In the genomic region with DNA sequence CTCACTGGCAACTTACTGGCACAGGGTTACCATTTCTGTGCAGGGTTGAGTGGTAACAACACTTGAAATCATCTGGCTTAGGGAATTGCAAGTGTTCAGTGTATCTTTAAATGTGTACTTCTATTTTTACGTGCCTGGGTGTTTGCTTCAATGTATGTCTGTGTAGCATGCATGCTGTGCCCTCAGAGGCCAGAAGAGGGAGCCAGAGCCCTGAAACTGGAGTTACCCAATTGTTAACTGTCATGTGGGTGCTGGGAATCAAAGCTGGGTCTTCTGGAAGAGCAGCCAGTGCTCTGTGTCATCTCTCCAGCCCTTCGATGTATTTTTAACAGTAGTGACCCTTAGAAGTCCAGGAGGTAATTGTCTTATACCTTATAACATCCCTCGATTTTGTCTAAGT, we compare ENCODE assay signal across 21 mouse cellular contexts. TPM values are rescaled to one million over a fixed set of nuclear protein-coding genes. Genes with fewer than 3 reads are reported as not detected.
DNase-seq lines count a peak whose midpoint lies in the region; ATAC-seq and TF ChIP-seq lines count a peak whose summit lies in the region.
"Had no signal": no experiment of that assay in that cellular context is flagged by ENCODE, and none has a peak within 500 bp of the region (broad histone marks: within the 10 kb centered on the region; RNA-seq: fewer than 3 reads in every experiment).

No protein-coding gene starts in this region.

- no peaks in the 10 kb centered on the region for H3K4me1 ChIP-seq in kidney, postnatal 0 days (replicated peaks; ENCODE audit: insufficient read depth, low read length)
- H3K4me1 ChIP-seq in kidney, embryonic 15.5 days, result no peaks in the 10 kb centered on the region
- H3K4me1 ChIP-seq in testis, adult 2 months (ENCODE audit: control insufficient read depth, insufficient read depth, low read length), result no peaks in the 10 kb centered on the region
- H3K4me1 ChIP-seq: embryonic facial prominence, embryonic 15.5 days; heart, embryonic 10.5 days; hindbrain, embryonic 15.5 days; limb, embryonic 10.5 days; liver, embryonic 13.5 days had no signal

- TF ChIP-seq POLR2A in testis, adult 2 months (IDR thresholded peaks at IDR 0.05; ENCODE audit: control insufficient read depth, low read depth, low read length), result no peak

- H3K4me3 ChIP-seq in kidney, postnatal 0 days (replicated peaks; ENCODE audit: low read depth, low read length), result no peak overlapping the region
- no peak overlapping the region for H3K4me3 ChIP-seq in kidney, embryonic 15.5 days (replicated peaks)
- H3K4me3 ChIP-seq in testis, adult 2 months (ENCODE audit: control insufficient read depth, low read depth, low read length), result no peak overlapping the region
- H3K4me3 ChIP-seq: embryonic facial prominence, embryonic 15.5 days; heart, embryonic 10.5 days; hindbrain, embryonic 15.5 days; limb, embryonic 10.5 days; liver, embryonic 13.5 days had no signal

- H3K27ac ChIP-seq in kidney, postnatal 0 days, result no peak overlapping the region
- H3K27ac ChIP-seq in kidney, embryonic 15.5 days, result no peak overlapping the region
- no peak overlapping the region for H3K27ac ChIP-seq in testis, adult 2 months (ENCODE audit: control insufficient read depth, insufficient read depth, low read depth, low read length)
- H3K27ac ChIP-seq: embryonic facial prominence, embryonic 15.5 days; heart, embryonic 10.5 days; hindbrain, embryonic 15.5 days; limb, embryonic 10.5 days; liver, embryonic 13.5 days; macrophage had no signal

- H3K27me3 ChIP-seq in kidney, postnatal 0 days (ENCODE audit: insufficient read depth, low read length), result no peaks in the 10 kb centered on the region
- H3K27me3 ChIP-seq in kidney, embryonic 15.5 days, result no peaks in the 10 kb centered on the region
- H3K27me3 ChIP-seq in testis, adult 2 months (ENCODE audit: control insufficient read depth, insufficient read depth, low read length), result no peaks in the 10 kb centered on the region
- H3K27me3 ChIP-seq: embryonic facial prominence, embryonic 15.5 days; hindbrain, embryonic 15.5 days; liver, embryonic 13.5 days had no signal

- ATAC-seq in kidney, postnatal 0 days (replicated peaks; ENCODE audit: low FRiP score, low read depth), result no peak
- ATAC-seq in kidney, embryonic 15.5 days (replicated peaks; ENCODE audit: low FRiP score), result no peak
- ATAC-seq: forebrain, embryonic 16.5 days; midbrain, embryonic 16.5 days had no signal

- peak; percentile 12; the same call in 1 of the 2 replicates for TF ChIP-seq CTCF in kidney, postnatal 0 days (IDR thresholded peaks at IDR 0.05; ENCODE audit: low read depth)
- peak; percentile 38; the same call in 1 of the 2 replicates for TF ChIP-seq CTCF in testis, adult 2 months (IDR thresholded peaks at IDR 0.05; ENCODE audit: control insufficient read depth, insufficient read depth, insufficient replicate concordance, low read depth, low read length)

- 95% methylated on average over 3 of the region's 3 CpGs for WGBS in kidney, postnatal 0 days
- 94% methylated on average over 3 of the region's 3 CpGs for WGBS in kidney, embryonic 15.5 days

- no peak overlapping the region for H3K9ac ChIP-seq in kidney, postnatal 0 days (ENCODE audit: low read depth, low read length)
- H3K9ac ChIP-seq in kidney, embryonic 15.5 days, result no peak overlapping the region
- H3K9ac ChIP-seq: embryonic facial prominence, embryonic 15.5 days; hindbrain, embryonic 15.5 days; liver, embryonic 13.5 days had no signal

- no peak overlapping the region for H3K4me2 ChIP-seq in kidney, postnatal 0 days (ENCODE audit: low read length)
- no peak overlapping the region for H3K4me2 ChIP-seq in kidney, embryonic 15.5 days
- H3K4me2 ChIP-seq: embryonic facial prominence, embryonic 15.5 days; hindbrain, embryonic 15.5 days; liver, embryonic 13.5 days had no signal

- intact Hi-C loops in left cerebral cortex, postnatal 36 days (cut with DNase I), result no loop called here

- DNase-seq in kidney, postnatal 0 days (ENCODE audit: low spot score), result no peak
- DNase-seq in testis, postnatal 10 days (ENCODE audit: low spot score), result no peak
- peak; percentile 24 for DNase-seq in NIH3T3 (ENCODE audit: low read depth)
- DNase-seq in left cerebral cortex, postnatal 36 days (ENCODE audit: low spot score in 2 of 2), result no peak
- DNase-seq in frontal cortex, postnatal 14 days (ENCODE audit: low spot score in 2 of 2), result no peak
- DNase-seq: adrenal gland, postnatal 36 days; cerebellum, adult 9-10 months; gastrocnemius, postnatal 36 days; kidney, adult 11 months; kidney, postnatal 10 days; liver, embryonic 13.5 days; thymus, adult 18-20 months had no signal

- no peaks in the 10 kb centered on the region for H3K36me3 ChIP-seq in kidney, postnatal 0 days (ENCODE audit: insufficient read depth, low read length)
- no peaks in the 10 kb centered on the region for H3K36me3 ChIP-seq in kidney, embryonic 15.5 days
- H3K36me3 ChIP-seq in testis, adult 2 months (ENCODE audit: control insufficient read depth, insufficient read depth, low read length), result no peaks in the 10 kb centered on the region
- H3K36me3 ChIP-seq: embryonic facial prominence, embryonic 15.5 days; heart, embryonic 10.5 days; hindbrain, embryonic 15.5 days; limb, embryonic 10.5 days; liver, embryonic 13.5 days had no signal

- no peaks in the 10 kb centered on the region for H3K9me3 ChIP-seq in kidney, postnatal 0 days (replicated peaks; ENCODE audit: low read length)
- 0 out of 2 replicates have a peak, but pooled peaks cover 5% of the 10 kb centered on the region for H3K9me3 ChIP-seq in kidney, embryonic 15.5 days (replicated peaks)
- H3K9me3 ChIP-seq: embryonic facial prominence, embryonic 15.5 days; hindbrain, embryonic 15.5 days had no signal

RNA-seq across cellular contexts. Expression of a gene that starts 58.2 kb away (rescaled TPM):
- 19.4 and 20.1 TPM in 2 replicates for polyA plus RNA-seq in kidney, postnatal 0 days (2015; fragmentation: Nextera tagmentation; extraction: Ambion mirVana)
- 21.0 and 22.3 TPM in 2 replicates for polyA plus RNA-seq in kidney, embryonic 15.5 days (2015; fragmentation: Nextera tagmentation; extraction: Ambion mirVana)
- polyA plus RNA-seq in testis, adult 2 months (2012; rRNA removed), result 5.1 and 5.6 TPM in 2 replicates
- total RNA-seq in left cerebral cortex, postnatal 36 days (2021), result 1 to 10 TPM; 2.1 to 4.0 TPM
